Mouse (Mus musculus) mesoderm, embryonic 11.5 days (tissue): Measurements from ENCODE around the gene Rnf220.
A peak's percentile ranks its signal among the peaks of the same experiment; 100 is the strongest.

Experiments
- DNase-seq: peaks from one replicate; pipeline ENCODE4 v3.0.0-alpha.2; 2012; ENCODE audit warnings: low read depth, low spot score

The Rnf220 gene

GRCm38 (mm10) chr4:117489566-117489965 lies 7.3 kb downstream of the Rnf220 start:
- DNase-seq, result no peak

GRCm38 (mm10) chr4:117487471-117487870 lies 9.4 kb downstream of the Rnf220 start:
- DNase-seq, result no peak

- no peak for DNase-seq
Measured at GRCm38 (mm10) chr4:117486188-117486587, 10.7 kb downstream of the Rnf220 start.

GRCm38 (mm10) chr4:117485045-117485780 lies 11.6 kb downstream of the Rnf220 start:
- no peak for DNase-seq

GRCm38 (mm10) chr4:117484256-117485044 lies 12.4 kb downstream of the Rnf220 start:
- DNase-seq, result peak; percentile 80

GRCm38 (mm10) chr4:117483931-117484255 lies 13.0 kb downstream of the Rnf220 start:
- DNase-seq, result peak; percentile 48

- DNase-seq, result no peak
Measured at GRCm38 (mm10) chr4:117482103-117482502, 14.7 kb downstream of the Rnf220 start.

- peak; percentile 67 for DNase-seq
Measured at GRCm38 (mm10) chr4:117480611-117481445, 16.0 kb downstream of the Rnf220 start.

GRCm38 (mm10) chr4:117479951-117480350 lies 16.9 kb downstream of the Rnf220 start:
- DNase-seq, result peak; percentile 79

- no peak for DNase-seq
Measured at GRCm38 (mm10) chr4:117478101-117478673, 18.7 kb downstream of the Rnf220 start.

- no peak for DNase-seq
Measured at GRCm38 (mm10) chr4:117477401-117477800, 19.5 kb downstream of the Rnf220 start.

GRCm38 (mm10) chr4:117476777-117477176 lies 20.1 kb downstream of the Rnf220 start:
- no peak for DNase-seq

- no peak for DNase-seq
Measured at GRCm38 (mm10) chr4:117476355-117476754, 20.5 kb downstream of the Rnf220 start.

- no peak for DNase-seq
Measured at GRCm38 (mm10) chr4:117473985-117474354, 22.9 kb downstream of the Rnf220 start.

GRCm38 (mm10) chr4:117473291-117473984 lies 23.4 kb downstream of the Rnf220 start:
- no peak for DNase-seq

- DNase-seq, result no peak
Measured at GRCm38 (mm10) chr4:117469471-117469870, 27.4 kb downstream of the Rnf220 start.

- DNase-seq, result no peak
Measured at GRCm38 (mm10) chr4:117467936-117468335, 28.9 kb downstream of the Rnf220 start.

- DNase-seq, result no peak
Measured at GRCm38 (mm10) chr4:117449151-117449550, 47.7 kb downstream of the Rnf220 start.

- no peak for DNase-seq
Measured at GRCm38 (mm10) chr4:117447926-117448325, 48.9 kb downstream of the Rnf220 start.

- no peak for DNase-seq
Measured at GRCm38 (mm10) chr4:117445516-117446207, 51.2 kb downstream of the Rnf220 start.

GRCm38 (mm10) chr4:117438919-117439318 lies 57.9 kb downstream of the Rnf220 start:
- no peak for DNase-seq
